Mouse (Mus musculus) CD4-positive, CD25-positive, alpha-beta regulatory T cell (primary cell): ENCODE results near the gene Rapsn. TPM values are rescaled to one million over a fixed set of nuclear protein-coding genes. Genes with fewer than 3 reads are reported as not detected.

Experiments
- polyA plus RNA-seq: library from polyadenylated mRNA; unstranded; fragments of 100-300 nt; shearing (Covaris generic); gene quantifications from one replicate; pipeline ENCODE4 v1.2.1, GENCODE M21; 2017

The Rapsn gene
- polyA plus RNA-seq, result 4.2 TPM

GRCm38 (mm10) chr2:91035385-91035784 lies at the start of gene Rapsn:
Rapsn (plus strand) TSS chr2:91035620.

GRCm38 (mm10) chr2:91053934-91054382 lies 18.5 kb downstream of the Rapsn start, which contains the start of gene Psmc3:
Psmc3 (plus strand) TSS chr2:91054009.

DNA sequence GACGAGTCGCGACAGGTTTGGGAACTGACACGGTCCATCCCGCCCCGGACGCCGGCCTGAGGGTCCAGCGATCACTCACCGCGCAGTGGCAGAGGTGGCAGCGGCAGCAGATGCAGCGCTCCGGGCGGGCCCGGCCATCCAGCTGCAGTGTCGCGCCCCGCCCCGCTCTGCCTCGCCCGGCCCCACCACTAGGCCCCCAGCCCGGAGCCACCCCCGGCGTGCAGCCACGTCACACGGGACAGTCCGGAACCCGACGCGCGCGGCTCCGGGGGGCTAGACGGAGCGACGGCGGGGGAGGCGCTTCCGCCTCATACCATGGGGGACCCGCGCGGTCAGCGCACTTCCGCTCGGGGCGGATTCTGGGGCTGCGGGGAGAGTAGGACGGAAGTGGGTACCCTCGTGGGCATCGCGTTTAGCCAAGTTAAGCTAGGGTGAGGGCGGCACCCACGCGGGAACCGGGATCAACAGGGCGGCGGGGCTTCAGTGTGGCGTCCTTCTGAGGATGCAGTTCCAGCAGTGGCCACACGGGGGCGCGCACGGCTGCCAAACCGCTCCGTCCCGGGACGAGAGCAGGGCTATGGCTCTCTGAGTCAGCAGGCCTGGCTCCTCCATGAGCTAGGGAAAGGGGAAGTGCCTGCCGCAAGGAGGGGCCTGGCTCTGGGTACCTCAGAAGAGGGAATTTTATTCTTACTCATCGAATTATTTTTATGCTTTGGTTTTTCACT lies 34.8 kb downstream of the Rapsn start, which contains the start of gene Slc39a13:
TSS of gene Slc39a13 (minus strand) at position 342 of the 725 bp plus-strand sequence.

GRCm38 (mm10) chr2:91081775-91082695 lies 46.6 kb downstream of the Rapsn start, which contains the start of gene Spi1:
Spi1 (plus strand) TSS chr2:91082390.

Other genes with a start within 250 kb of the Rapsn start
- 138 TPM for gene Mtch2, start 188.5 kb upstream of the Rapsn start, polyA plus RNA-seq
- gene C1qtnf4, start 149.8 kb upstream of the Rapsn start, polyA plus RNA-seq, result 3.0 TPM
- 41.9 TPM for gene Kbtbd4, start 130.9 kb upstream of the Rapsn start, polyA plus RNA-seq
- 163 TPM for gene Ndufs3, start 130.8 kb upstream of the Rapsn start, polyA plus RNA-seq
- gene Celf1, start 95.2 kb upstream of the Rapsn start, polyA plus RNA-seq, result 115 TPM
- gene Psmc3, start 18.4 kb downstream of the Rapsn start, polyA plus RNA-seq, result 282 TPM
- 39.2 TPM for gene Slc39a13, start 34.8 kb downstream of the Rapsn start, polyA plus RNA-seq
- gene Spi1, start 46.8 kb downstream of the Rapsn start, polyA plus RNA-seq, result 1.4 TPM
- not detected for gene Mybpc3, start 82.5 kb downstream of the Rapsn start, polyA plus RNA-seq
- 124 TPM for gene Madd, start 148.2 kb downstream of the Rapsn start, polyA plus RNA-seq
- 1.7 TPM for gene Nr1h3, start 167.2 kb downstream of the Rapsn start, polyA plus RNA-seq
- gene Acp2, start 167.3 kb downstream of the Rapsn start, polyA plus RNA-seq, result 17.2 TPM
- 84.5 TPM for gene Ddb2, start 201.4 kb downstream of the Rapsn start, polyA plus RNA-seq
- 0.25 TPM for gene Pacsin3, start 220.3 kb downstream of the Rapsn start, polyA plus RNA-seq
- 131 TPM for gene Arfgap2, start 229.4 kb downstream of the Rapsn start, polyA plus RNA-seq